Mouse (Mus musculus) gastrocnemius, postnatal 14 days (tissue): ENCODE results near the gene Tmem222. TPM values are rescaled to one million over a fixed set of nuclear protein-coding genes. Genes with fewer than 3 reads are reported as not detected.

Experiments
- DNase-seq: peaks from one replicate; pipeline ENCODE4 v3.0.0; 2021; ENCODE audit warnings: mixed read lengths
- intact Hi-C: fragments of 180-260 bp; cut with DNase I; formaldehyde crosslinking; loops from one replicate; pipeline ENCODE4 v1.15.1; 2025; ENCODE audit warnings: low total_unique reads
- total RNA-seq, 2 experiments: library from RNA; stranded (reverse); gene quantifications; 2 replicates each; pipeline ENCODE4 v1.2.3; 2021

Tmem222 gene
- total RNA-seq, 2 experiments from 2014 or later, result 21.1 to 22.6 TPM

GRCm38 (mm10) chr4:133257798-133258408 lies 19.7 kb downstream of the Tmem222 start:
- intact Hi-C loops, result no loop called here
- DNase-seq, result no peak

- intact Hi-C loops, result no loop called here
- no peak for DNase-seq
These were observed 20.4 kb downstream of the Tmem222 start for GRCm38 (mm10) chr4:133257230-133257629.

GRCm38 (mm10) chr4:133256820-133257219 lies 20.8 kb downstream of the Tmem222 start:
- intact Hi-C loops, result no loop called here
- DNase-seq, result no peak

- intact Hi-C loops, result no loop called here
- no peak for DNase-seq
These were observed 22.2 kb downstream of the Tmem222 start for GRCm38 (mm10) chr4:133255392-133255791.

- DNase-seq, result no peak
- intact Hi-C loops, result no loop called here
These were observed 24.2 kb downstream of the Tmem222 start for GRCm38 (mm10) chr4:133253412-133253811.

- DNase-seq, result no peak
- intact Hi-C loops, result no loop called here
These were observed 25.5 kb downstream of the Tmem222 start for GRCm38 (mm10) chr4:133252089-133252488.

- peak; percentile 41 for DNase-seq
- intact Hi-C loops, result no loop called here
These were observed 26.4 kb downstream of the Tmem222 start for GRCm38 (mm10) chr4:133251214-133251613.

- intact Hi-C loops, result no loop called here
- peak; percentile 85 for DNase-seq
These were observed 27.0 kb downstream of the Tmem222 start for GRCm38 (mm10) chr4:133250609-133251008.

- no peak for DNase-seq
- intact Hi-C loops, result no loop called here
These were observed 29.7 kb downstream of the Tmem222 start for GRCm38 (mm10) chr4:133247806-133248449.

GRCm38 (mm10) chr4:133247072-133247471 lies 30.5 kb downstream of the Tmem222 start:
- intact Hi-C loops, result no loop called here
- peak; percentile 52 for DNase-seq

GRCm38 (mm10) chr4:133244289-133244688 lies 33.3 kb downstream of the Tmem222 start:
- DNase-seq, result no peak
- intact Hi-C loops, result no loop called here

- intact Hi-C loops, result no loop called here
These were observed 34.1 kb downstream of the Tmem222 start for GRCm38 (mm10) chr4:133243538-133243937.

GRCm38 (mm10) chr4:133242710-133243109 lies 34.9 kb downstream of the Tmem222 start:
- no peak for DNase-seq
- intact Hi-C loops, result no loop called here

More at GRCm38 (mm10) chr4:133243538-133243937, 34.1 kb downstream of the Tmem222 start:
- no peak for DNase-seq

- no peak for DNase-seq
- intact Hi-C loops, result no loop called here
These were observed 35.7 kb downstream of the Tmem222 start for GRCm38 (mm10) chr4:133241910-133242309.

- intact Hi-C loops, result no loop called here
- peak; percentile 90 for DNase-seq
These were observed 36.4 kb downstream of the Tmem222 start for GRCm38 (mm10) chr4:133240934-133241908.

- intact Hi-C loops, result no loop called here
- peak; percentile 82 for DNase-seq
These were observed 37.1 kb downstream of the Tmem222 start, which contains the start of gene Map3k6 for GRCm38 (mm10) chr4:133240490-133240921. TSS of gene Map3k6 (plus strand) at chr4:133240818.

- intact Hi-C loops, result no loop called here
- DNase-seq, result no peak
These were observed 39.7 kb downstream of the Tmem222 start for GRCm38 (mm10) chr4:133237911-133238310.

GRCm38 (mm10) chr4:133235415-133235814 lies 42.2 kb downstream of the Tmem222 start:
- DNase-seq, result no peak
- intact Hi-C loops, result no loop called here

- intact Hi-C loops, result loop anchor here (5.0 kb wide), 1 partner anchor 63 kb away; no protein-coding TSS in a partner anchor
- no peak for DNase-seq
These were observed 42.8 kb downstream of the Tmem222 start for GRCm38 (mm10) chr4:133234771-133235170.
